Mouse (Mus musculus) liver, postnatal 0 days (tissue): ENCODE data around the gene Plch2. TPM values are rescaled to one million over a fixed set of nuclear protein-coding genes. Genes with fewer than 3 reads are reported as not detected.

Experiments
- ATAC-seq: fragments of 200-750 bp; cut with Nextera tagmentation; 2 replicates; pipeline ENCODE4 v1.8.0; 2017; ENCODE audit warnings: mild to moderate bottlenecking, moderate library complexity
- DNase-seq: peaks from one replicate; pipeline ENCODE4 v3.0.0-alpha.2; 2016
- H3K27ac ChIP-seq: fragments of 300-500 bp; sonication (generic); 2 replicates; pipeline ENCODE4 v1.5.1; 2014; ENCODE audit warnings: antibody characterized with exemption, moderate library complexity, mild to moderate bottlenecking, low read depth
- H3K27me3 ChIP-seq: fragments of 300-500 bp; sonication (generic); 2 replicates; pipeline ENCODE4 v1.6.1; 2014; ENCODE audit warnings: low read length, control low read depth, mixed read lengths; ENCODE audit not compliant: insufficient read depth
- H3K36me3 ChIP-seq: fragments of 300-500 bp; sonication (generic); replicated peaks from 2 replicates; pipeline ENCODE4 v1.6.1; 2014; ENCODE audit warnings: mild to moderate bottlenecking, control low read depth, low read length, moderate library complexity, mixed read lengths; ENCODE audit not compliant: insufficient read depth
- H3K4me1 ChIP-seq: fragments of 300-500 bp; sonication (generic); 2 replicates; pipeline ENCODE4 v1.6.1; 2014; ENCODE audit warnings: antibody characterized with exemption, mild to moderate bottlenecking, control low read depth; ENCODE audit not compliant: insufficient read depth
- H3K4me2 ChIP-seq: fragments of 300-500 bp; sonication (generic); 2 replicates; pipeline ENCODE4 v1.6.1; 2014; ENCODE audit warnings: low read depth, mild to moderate bottlenecking, low read length, moderate library complexity, mixed read lengths
- H3K4me3 ChIP-seq: fragments of 300-500 bp; sonication (generic); 2 replicates; pipeline ENCODE4 v1.5.1; 2014; ENCODE audit warnings: low read depth, low read length
- H3K9ac ChIP-seq: fragments of 300-500 bp; sonication (generic); replicated peaks from 2 replicates; pipeline ENCODE4 v1.6.1; 2014; ENCODE audit warnings: mild to moderate bottlenecking, moderate library complexity
- H3K9me3 ChIP-seq: fragments of 300-500 bp; sonication (generic); 2 replicates; pipeline ENCODE4 v1.6.1; 2016; ENCODE audit warnings: mild to moderate bottlenecking, control low read depth, low read length, mixed read lengths
- CTCF ChIP-seq: sonication (generic); IDR thresholded peaks from 2 replicates; pipeline ENCODE4 v1.5.1; 2016; ENCODE audit warnings: antibody characterized with exemption, low read depth
- EP300 ChIP-seq: IDR thresholded peaks from 2 replicates; pipeline ENCODE4 v1.6.1; 2016; ENCODE audit warnings: antibody characterized with exemption, low read depth, mild to moderate bottlenecking
- WGBS: fragments of 180-500 bp; shearing (Covaris S2); extraction: QIAGEN DNeasy Blood & Tissue Kit; methylation state at CpG from one replicate; pipeline ENCODE4 v1.1.7; 2014; ENCODE audit not compliant: insufficient replicate concordance; 5-methylcytosine and 5-hydroxymethylcytosine counted together
- polyA plus RNA-seq: library from polyadenylated mRNA; unstranded; fragments of >200 nt; fragmentation: Nextera tagmentation; extraction: Ambion mirVana; gene quantifications from 2 replicates; pipeline ENCODE4 v1.2.1, GENCODE M21; 2015

Gene Plch2
- polyA plus RNA-seq, result 0.04 TPM in 1 of 2 replicates, not detected in the other

DNA sequence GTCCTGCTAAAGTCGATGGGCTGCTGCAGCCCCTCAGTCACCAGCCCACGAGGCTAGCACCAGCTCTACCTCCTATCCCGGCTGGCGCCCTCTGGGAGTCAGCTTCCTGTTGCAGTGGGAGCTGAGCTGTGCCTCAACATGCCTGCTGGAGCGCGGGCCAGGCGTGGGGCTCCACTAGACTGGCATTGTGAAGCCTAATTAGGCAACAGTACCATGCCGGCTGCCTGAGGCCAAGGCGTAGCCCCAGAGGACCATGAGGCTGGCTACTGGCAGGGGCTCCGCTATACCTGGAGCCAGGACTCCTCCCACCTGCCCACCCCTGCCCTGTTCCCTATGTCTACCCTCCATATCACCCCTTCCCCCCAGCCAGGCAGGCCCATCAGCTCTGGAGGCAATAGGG lies at the start of gene Plch2:
Gene Plch2 (minus strand): TSS at position 61 of the 400 bp plus-strand sequence.
- TF ChIP-seq CTCF (no peak), EP300 (no peak)
- no peak within 1 kb of the TSS for H3K9ac ChIP-seq
- ATAC-seq, result no peak
- no peak within 1 kb of the TSS for H3K4me3 ChIP-seq
- H3K9me3 ChIP-seq, result no peaks in the 10 kb centered on the region
- DNase-seq, result no peak
- WGBS, result 70% methylated on average over 10 of the region's 10 CpGs
- H3K4me1 ChIP-seq, result no peaks in the 10 kb centered on the region
- H3K27me3 ChIP-seq, result 0 out of 2 replicates have a peak, but pooled peaks cover 3% of the 10 kb centered on the region
- no peak within 1 kb of the TSS for H3K4me2 ChIP-seq
- no peak within 1 kb of the TSS for H3K27ac ChIP-seq
- no peaks in the 10 kb centered on the region for H3K36me3 ChIP-seq

DNA sequence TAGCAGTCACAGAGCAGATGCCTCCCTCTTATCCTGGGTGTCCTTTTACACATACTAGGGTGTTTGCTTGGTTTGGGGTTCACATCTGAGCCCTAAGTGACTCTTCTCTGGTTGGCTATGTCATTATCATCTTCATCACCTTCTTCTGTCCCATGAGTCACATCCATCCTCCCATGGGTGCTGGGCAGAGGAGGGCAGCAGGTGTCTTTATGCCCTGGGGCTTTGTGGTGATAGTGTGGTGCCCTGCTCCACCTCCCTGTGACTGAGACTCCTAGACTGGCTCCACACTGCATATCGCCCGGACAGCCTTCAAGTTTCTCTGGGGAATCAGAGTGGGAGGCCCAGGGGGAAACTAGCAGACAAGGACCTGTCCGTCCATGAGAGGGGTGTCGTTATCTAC lies 42.0 kb upstream of the Plch2 start:
- Histone ChIP-seq H3K36me3 (no peaks in the 10 kb centered on the region), H3K9ac (no peak overlapping the region), H3K4me2 (no peak overlapping the region), H3K4me1 (no peaks in the 10 kb centered on the region), H3K9me3 (no peaks in the 10 kb centered on the region), H3K4me3 (no peak overlapping the region), H3K27me3 (no peaks in the 10 kb centered on the region), H3K27ac (no peak overlapping the region)
- DNase-seq (no peak), ATAC-seq (no peak)
- no peak for TF ChIP-seq EP300
- no peak for TF ChIP-seq CTCF
- 64% methylated on average over 4 of the region's 4 CpGs for WGBS

DNA sequence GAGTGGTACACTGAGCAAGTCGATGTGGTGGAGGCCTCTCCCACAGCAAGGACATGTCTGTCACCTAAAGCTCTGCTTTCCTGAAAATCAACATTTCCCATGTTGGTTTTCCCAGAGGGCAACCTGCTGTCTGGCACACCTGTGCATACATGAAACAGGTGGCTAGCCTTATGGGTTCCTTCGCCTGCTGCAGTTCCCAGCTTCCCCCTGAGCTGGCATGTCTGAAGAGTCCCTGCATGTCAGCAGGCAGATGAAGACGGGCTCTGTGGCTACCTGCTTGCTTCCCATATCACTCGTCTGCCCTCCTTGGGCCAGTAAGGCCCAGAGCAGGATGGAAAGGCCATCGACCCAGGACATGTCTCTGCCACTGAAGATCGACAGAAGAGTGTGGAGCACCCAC lies 40.9 kb upstream of the Plch2 start:
- Histone ChIP-seq H3K27ac (no peak overlapping the region), H3K4me3 (no peak overlapping the region), H3K9me3 (no peaks in the 10 kb centered on the region), H3K4me1 (no peaks in the 10 kb centered on the region), H3K36me3 (no peaks in the 10 kb centered on the region), H3K9ac (no peak overlapping the region), H3K4me2 (no peak overlapping the region), H3K27me3 (no peaks in the 10 kb centered on the region)
- TF ChIP-seq EP300 (no peak), CTCF (no peak)
- DNase-seq, result no peak
- no peak for ATAC-seq
- WGBS, result 75% methylated on average over 6 of the region's 6 CpGs

DNA sequence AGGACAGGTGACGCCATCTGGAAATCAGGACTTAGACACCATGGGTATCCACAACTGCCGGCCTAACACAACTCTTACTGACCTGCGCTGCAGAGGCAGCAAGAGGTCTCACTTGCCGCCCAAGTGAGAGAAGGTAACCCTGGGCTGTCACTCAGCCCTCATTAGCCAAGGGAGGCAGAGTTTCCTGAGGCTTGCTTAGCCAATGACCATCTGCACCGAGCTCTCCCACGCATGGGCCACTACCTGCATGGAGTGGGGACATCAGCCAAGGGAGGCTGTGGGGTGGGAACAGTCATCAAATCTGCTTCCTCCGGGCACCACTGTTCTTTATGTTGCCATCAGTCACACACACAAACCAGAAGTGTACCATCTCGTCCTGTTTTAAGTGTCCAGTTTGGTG lies 39.4 kb upstream of the Plch2 start:
- H3K9ac ChIP-seq, result no peak overlapping the region
- DNase-seq (no peak), ATAC-seq (no peak)
- no peak overlapping the region for H3K4me2 ChIP-seq
- TF ChIP-seq EP300 (no peak), CTCF (no peak)
- WGBS, result 79% methylated on average over 8 of the region's 8 CpGs
- H3K4me1 ChIP-seq, result no peaks in the 10 kb centered on the region
- no peak overlapping the region for H3K4me3 ChIP-seq
- H3K36me3 ChIP-seq, result no peaks in the 10 kb centered on the region
- H3K27ac ChIP-seq, result no peak overlapping the region
- H3K27me3 ChIP-seq, result no peaks in the 10 kb centered on the region
- H3K9me3 ChIP-seq, result no peaks in the 10 kb centered on the region

DNA sequence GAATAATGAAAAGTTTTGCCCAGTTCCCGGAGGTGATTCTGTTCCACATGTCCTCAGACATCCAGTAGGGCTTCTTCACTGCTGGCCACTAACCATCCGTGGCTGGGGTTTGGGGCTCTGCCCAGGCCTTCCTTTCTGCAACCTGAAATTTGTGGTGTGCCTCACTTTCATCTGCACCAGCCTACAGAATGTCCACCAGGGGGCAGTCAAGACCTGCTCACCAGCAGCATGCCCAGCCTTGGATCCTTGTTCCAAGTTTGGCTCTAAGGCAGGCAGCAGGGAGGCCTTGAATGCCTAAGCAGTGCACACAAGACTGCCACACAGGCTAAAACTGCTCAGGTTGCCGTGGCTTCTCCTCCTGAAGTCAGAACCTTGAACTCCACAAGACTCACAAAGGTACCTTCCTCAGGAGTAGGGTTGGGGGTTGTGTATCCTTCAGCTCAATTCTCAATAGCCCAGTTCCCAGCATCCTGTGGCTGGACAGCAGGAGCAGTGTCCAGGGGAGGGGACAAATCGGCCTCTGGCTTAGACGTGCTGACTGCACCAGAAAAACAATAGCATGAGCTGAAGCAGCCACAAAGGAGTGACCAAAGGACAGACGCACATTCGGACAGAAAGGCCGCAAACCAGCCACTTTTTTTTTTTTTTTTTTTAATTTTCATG lies 38.8 kb upstream of the Plch2 start:
- H3K36me3 ChIP-seq, result peaks cover under 1% of the 10 kb centered on the region; the same call in 1 of the 2 replicates
- 42% methylated on average over 8 of the region's 8 CpGs for WGBS
- H3K4me2 ChIP-seq, result no peak overlapping the region
- H3K9me3 ChIP-seq, result no peaks in the 10 kb centered on the region
- H3K27me3 ChIP-seq, result no peaks in the 10 kb centered on the region
- ATAC-seq, result peak; percentile 78
- no peak overlapping the region for H3K9ac ChIP-seq
- H3K27ac ChIP-seq, result no peak overlapping the region
- DNase-seq, result peak; percentile 84
- no peak overlapping the region for H3K4me3 ChIP-seq
- peak; percentile 98 for TF ChIP-seq CTCF
- TF ChIP-seq EP300, result no peak
- no peaks in the 10 kb centered on the region for H3K4me1 ChIP-seq

DNA sequence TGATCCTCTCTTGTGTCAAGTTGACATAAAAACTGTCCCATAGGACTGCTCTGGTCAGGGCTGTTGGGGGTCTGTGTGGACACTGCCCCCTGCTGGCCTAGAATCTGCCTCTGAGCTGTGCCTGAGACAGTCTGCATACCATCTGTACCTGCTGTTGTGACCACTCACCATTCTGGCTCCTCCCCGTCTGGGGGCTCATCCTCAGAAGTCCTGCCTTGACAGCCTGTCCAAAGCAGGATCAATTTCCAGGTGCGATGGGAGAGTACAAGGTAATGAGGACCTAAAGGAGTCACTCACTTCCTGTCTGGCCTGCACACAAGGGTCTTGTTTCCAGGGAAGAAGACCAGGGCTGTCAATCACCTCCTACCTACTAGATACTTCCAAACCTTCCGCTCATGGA lies 38.0 kb upstream of the Plch2 start:
- no peaks in the 10 kb centered on the region for H3K27me3 ChIP-seq

More for the DNA sequence above, 38.0 kb upstream of the Plch2 start:
- peaks cover 3% of the 10 kb centered on the region; the same call in 1 of the 2 replicates for H3K36me3 ChIP-seq
- ATAC-seq, result peak; percentile 46
- WGBS, result 60% methylated on average over 3 of the region's 3 CpGs
- no peaks in the 10 kb centered on the region for H3K9me3 ChIP-seq
- H3K4me2 ChIP-seq, result no peak overlapping the region
- TF ChIP-seq CTCF (peak; percentile 82), EP300 (no peak)
- peak; percentile 68 for DNase-seq
- H3K4me3 ChIP-seq, result no peak overlapping the region
- H3K4me1 ChIP-seq, result no peaks in the 10 kb centered on the region
- no peak overlapping the region for H3K9ac ChIP-seq
- no peak overlapping the region for H3K27ac ChIP-seq
